In the genomic region with DNA sequence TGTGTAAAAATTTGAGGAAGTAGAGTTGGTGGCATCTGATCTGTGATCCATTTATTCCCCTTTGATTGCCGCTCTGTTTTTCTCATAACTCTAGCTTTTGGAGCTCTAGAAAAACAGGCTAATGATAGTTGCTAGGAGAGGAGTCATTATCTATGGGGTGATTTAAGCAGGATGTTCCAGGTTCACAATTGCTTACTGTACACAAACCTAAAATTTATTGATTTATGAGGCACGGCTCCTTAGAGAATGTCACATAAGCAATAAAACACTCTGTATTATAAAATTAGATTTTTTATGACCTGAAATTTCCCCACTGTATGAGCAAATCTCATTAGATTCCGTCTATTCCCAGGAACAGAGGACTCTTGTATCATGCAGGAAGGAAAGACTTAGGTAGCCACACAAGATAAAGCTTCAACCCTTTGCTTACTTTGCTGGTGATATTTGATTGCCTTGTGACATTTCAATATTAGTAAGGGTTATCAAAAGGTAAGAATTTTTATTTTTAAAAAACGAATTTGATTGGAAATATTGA, we compare ENCODE assay signal across 26 mouse cellular contexts.
"Had no signal": no experiment of that assay in that cellular context is flagged by ENCODE, and none has a peak within 500 bp of the region (broad histone marks: within the 10 kb centered on the region; RNA-seq: fewer than 3 reads in every experiment).

No protein-coding gene starts in this region.

- H3K27me3 ChIP-seq: heart, embryonic 13.5 days; heart, embryonic 15.5 days; hindbrain, embryonic 13.5 days; hindbrain, embryonic 15.5 days; kidney, embryonic 15.5 days; limb, embryonic 13.5 days; limb, embryonic 15.5 days; liver, embryonic 13.5 days; liver, embryonic 15.5 days had no signal

- H3K27ac ChIP-seq: gastrocnemius, adult 2 months; heart, adult 2 months; heart, embryonic 13.5 days; heart, embryonic 15.5 days; hindbrain, embryonic 13.5 days; hindbrain, embryonic 15.5 days; hindbrain, postnatal 0 days; kidney, embryonic 15.5 days; kidney, postnatal 0 days; limb, embryonic 13.5 days; limb, embryonic 15.5 days; liver, embryonic 13.5 days; liver, embryonic 15.5 days had no signal

- H3K4me2 ChIP-seq: heart, embryonic 11.5 days; heart, embryonic 13.5 days; heart, embryonic 15.5 days; hindbrain, embryonic 13.5 days; hindbrain, embryonic 15.5 days; kidney, embryonic 15.5 days; limb, embryonic 13.5 days; limb, embryonic 15.5 days; liver, embryonic 13.5 days; liver, embryonic 15.5 days had no signal

- H3K36me3 ChIP-seq: heart, embryonic 13.5 days; heart, embryonic 15.5 days; hindbrain, embryonic 13.5 days; hindbrain, embryonic 15.5 days; kidney, embryonic 15.5 days; limb, embryonic 13.5 days; limb, embryonic 15.5 days; liver, embryonic 13.5 days; liver, embryonic 15.5 days had no signal

- H3K4me1 ChIP-seq: heart, embryonic 13.5 days; hindbrain, embryonic 13.5 days; hindbrain, embryonic 15.5 days; kidney, embryonic 15.5 days; limb, embryonic 13.5 days; limb, embryonic 15.5 days; liver, embryonic 13.5 days; liver, embryonic 15.5 days had no signal

- ATAC-seq: hindbrain, postnatal 0 days had no signal

- H3K4me3 ChIP-seq: gastrocnemius, adult 2 months; heart, adult 2 months; heart, embryonic 13.5 days; heart, embryonic 15.5 days; hindbrain, embryonic 13.5 days; hindbrain, embryonic 15.5 days; kidney, embryonic 15.5 days; limb, embryonic 13.5 days; limb, embryonic 15.5 days; liver, embryonic 13.5 days; liver, embryonic 15.5 days had no signal

- H3K9me3 ChIP-seq: heart, embryonic 13.5 days; heart, embryonic 15.5 days; hindbrain, embryonic 13.5 days; hindbrain, embryonic 15.5 days; kidney, embryonic 15.5 days; limb, embryonic 13.5 days; limb, embryonic 15.5 days; liver, embryonic 13.5 days; liver, embryonic 15.5 days had no signal

- H3K9ac ChIP-seq: heart, embryonic 13.5 days; heart, embryonic 15.5 days; hindbrain, embryonic 13.5 days; hindbrain, embryonic 15.5 days; kidney, embryonic 15.5 days; limb, embryonic 13.5 days; limb, embryonic 15.5 days; liver, embryonic 13.5 days; liver, embryonic 15.5 days had no signal

- DNase-seq: gastrocnemius, adult 2 months; gastrocnemius, postnatal 10 days; gastrocnemius, postnatal 25 days; heart, adult 2 months; heart, postnatal 14 days; heart, postnatal 36 days; kidney, adult 11 months; kidney, adult 2 months; kidney, adult 9 months; kidney, postnatal 14 days; kidney, postnatal 36 days; layer of hippocampus, adult 9-11 months; layer of hippocampus, postnatal 36 days; left cerebral cortex, postnatal 4 days; liver, embryonic 13.5 days had no signal
